Mouse (Mus musculus): ENCODE data around the gene Cdyl. TPM values are rescaled to one million over a fixed set of nuclear protein-coding genes. Genes with fewer than 3 reads are reported as not detected.
A peak's percentile ranks its signal among the peaks of the same experiment; 100 is the strongest.

Gene Cdyl
- polyA plus RNA-seq, 1 experiment = 2.3 TPM

DNA sequence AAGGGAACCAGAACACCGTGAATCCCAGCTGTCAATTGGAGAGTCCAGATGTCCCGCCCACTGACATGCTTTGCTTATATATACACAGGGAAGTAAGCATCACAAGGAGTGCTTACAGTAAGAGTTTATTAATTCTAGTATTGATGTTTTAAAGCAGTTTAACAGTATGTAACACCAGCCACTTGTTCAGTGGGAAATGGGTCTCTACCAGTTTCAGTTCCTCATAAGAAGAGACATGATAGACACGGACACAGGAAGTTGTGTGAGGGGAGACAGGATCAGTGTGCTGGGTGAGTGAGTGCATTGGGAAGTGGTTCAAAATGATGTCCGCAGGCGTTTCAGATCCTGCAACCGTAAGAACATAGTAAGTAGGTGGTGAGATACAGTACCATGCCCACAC is 123.9 kb downstream of the Cdyl start:
- Histone ChIP-seq H3K27me3 (ENCODE audit: control insufficient read depth) (no peaks in the 10 kb centered on the region), H3K36me3 (ENCODE audit: control insufficient read depth) (peaks cover 31% of the 10 kb centered on the region), H3K4me3 (replicated peaks) (no peak overlapping the region), H3K9me3 (ENCODE audit: control insufficient read depth, low read length) (no peaks in the 10 kb centered on the region), H3K4me1 (ENCODE audit: control insufficient read depth) (peaks cover 98% of the 10 kb centered on the region)
- TF ChIP-seq GATA1 (IDR thresholded peaks at IDR 0.05; ENCODE audit: low read length) (no peak), TAL1 (IDR thresholded peaks at IDR 0.05; ENCODE audit: low read length) (no peak)

DNA sequence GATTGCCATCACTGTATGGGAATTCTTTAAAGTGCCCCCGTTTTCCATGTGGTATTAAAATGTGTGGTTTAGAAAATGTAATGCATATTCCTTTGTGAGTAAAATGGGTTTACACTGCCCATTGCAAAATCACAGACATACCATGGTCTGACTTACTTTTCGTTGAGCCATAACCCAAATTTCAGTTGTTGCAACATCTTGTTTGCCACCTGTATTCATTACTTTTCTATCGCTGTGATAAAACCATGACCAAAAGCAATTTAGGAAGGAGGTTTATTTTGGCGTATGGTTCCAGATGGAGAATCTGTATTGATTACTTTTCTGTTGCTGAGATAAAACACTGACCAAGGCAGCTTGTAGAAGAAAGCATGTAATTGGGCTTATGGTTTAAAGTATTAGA is 124.6 kb downstream of the Cdyl start:
- Histone ChIP-seq H3K4me1 (ENCODE audit: control insufficient read depth) (peaks cover 98% of the 10 kb centered on the region), H3K4me3 (replicated peaks) (no peak overlapping the region), H3K9me3 (ENCODE audit: control insufficient read depth, low read length) (no peaks in the 10 kb centered on the region), H3K27me3 (ENCODE audit: control insufficient read depth) (no peaks in the 10 kb centered on the region), H3K36me3 (ENCODE audit: control insufficient read depth) (peaks cover 31% of the 10 kb centered on the region)
- no peak for TF ChIP-seq GATA1 (IDR thresholded peaks at IDR 0.05; ENCODE audit: low read length)

DNA sequence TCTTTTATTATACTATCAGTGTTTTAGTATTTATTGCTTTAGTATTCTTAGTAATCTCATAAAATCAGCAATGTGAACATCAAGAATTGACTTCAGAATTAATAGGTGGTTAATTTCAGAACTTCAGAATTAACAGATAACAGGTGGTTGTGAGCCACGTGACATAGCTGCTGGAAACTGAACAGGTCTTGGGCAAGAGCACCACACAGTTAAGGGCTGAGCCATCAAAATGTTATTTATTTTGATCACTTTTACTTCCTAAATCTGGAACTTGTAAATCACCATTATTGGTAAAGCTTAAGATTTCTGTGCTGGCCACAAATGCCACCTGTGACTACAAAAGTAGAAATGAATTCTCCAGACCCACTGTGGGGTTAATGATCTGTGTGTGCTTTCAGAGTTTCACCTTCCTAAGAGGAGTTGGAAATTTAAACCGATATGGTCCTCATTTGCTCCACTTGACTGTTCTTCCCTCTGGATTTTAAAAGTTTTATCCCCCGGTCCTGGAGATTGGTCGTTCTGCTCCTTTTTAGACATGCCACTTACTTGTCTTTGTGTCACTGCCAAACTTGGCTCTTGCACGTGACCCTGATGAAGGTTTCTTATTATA is 125.8 kb downstream of the Cdyl start:
- no peaks in the 10 kb centered on the region for H3K9me3 ChIP-seq (ENCODE audit: control insufficient read depth, low read length)
- H3K4me3 ChIP-seq (replicated peaks) = peak overlapping the region; percentile 12
- peaks cover 37% of the 10 kb centered on the region for H3K36me3 ChIP-seq (ENCODE audit: control insufficient read depth)
- peaks cover 98% of the 10 kb centered on the region for H3K4me1 ChIP-seq (ENCODE audit: control insufficient read depth)
- H3K27me3 ChIP-seq (ENCODE audit: control insufficient read depth) = no peaks in the 10 kb centered on the region
- TF ChIP-seq GATA1 (IDR thresholded peaks at IDR 0.05; ENCODE audit: low read length) (no peak), TAL1 (IDR thresholded peaks at IDR 0.05; ENCODE audit: low read length) (no peak)

DNA sequence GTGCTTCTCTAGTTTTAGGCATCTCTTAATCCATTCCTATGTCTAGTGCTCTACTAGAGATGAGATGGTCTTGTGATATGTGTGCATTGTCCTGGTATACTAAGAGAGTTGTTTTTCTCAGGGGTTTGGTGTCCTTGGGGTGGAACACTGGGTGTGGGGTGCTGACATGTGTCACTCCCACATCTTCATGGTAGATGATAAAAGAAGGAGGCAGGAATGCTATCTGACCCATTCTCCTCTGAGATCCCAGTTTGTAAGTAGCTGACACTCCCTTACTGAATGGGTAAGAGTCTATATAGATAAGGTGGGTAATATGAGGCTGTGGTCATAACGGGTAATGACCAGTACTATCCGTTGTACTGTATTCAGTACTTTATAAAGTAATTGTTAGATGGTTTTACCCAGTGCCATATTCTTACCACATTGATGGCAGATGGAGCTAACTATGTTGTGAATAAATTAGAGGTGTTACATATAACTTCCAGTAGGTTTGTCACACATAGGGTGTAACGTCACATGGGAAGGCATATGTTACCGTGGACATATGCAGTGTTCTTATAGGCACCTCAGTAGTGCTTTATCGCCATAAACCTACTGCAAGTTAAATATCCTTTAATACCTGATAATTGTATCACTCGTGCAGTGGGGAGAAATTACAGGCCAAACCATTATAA is 127.2 kb downstream of the Cdyl start:
- Histone ChIP-seq H3K4me1 (ENCODE audit: control insufficient read depth) (peaks cover 100% of the 10 kb centered on the region), H3K4me3 (replicated peaks) (peak overlapping the region; percentile 42), H3K9me3 (ENCODE audit: control insufficient read depth, low read length) (no peaks in the 10 kb centered on the region), H3K36me3 (ENCODE audit: control insufficient read depth) (peaks cover 49% of the 10 kb centered on the region), H3K27me3 (ENCODE audit: control insufficient read depth) (no peaks in the 10 kb centered on the region)
- TF ChIP-seq GATA1 (IDR thresholded peaks at IDR 0.05; ENCODE audit: low read length) (no peak), TAL1 (IDR thresholded peaks at IDR 0.05; ENCODE audit: low read length) (no peak)

DNA sequence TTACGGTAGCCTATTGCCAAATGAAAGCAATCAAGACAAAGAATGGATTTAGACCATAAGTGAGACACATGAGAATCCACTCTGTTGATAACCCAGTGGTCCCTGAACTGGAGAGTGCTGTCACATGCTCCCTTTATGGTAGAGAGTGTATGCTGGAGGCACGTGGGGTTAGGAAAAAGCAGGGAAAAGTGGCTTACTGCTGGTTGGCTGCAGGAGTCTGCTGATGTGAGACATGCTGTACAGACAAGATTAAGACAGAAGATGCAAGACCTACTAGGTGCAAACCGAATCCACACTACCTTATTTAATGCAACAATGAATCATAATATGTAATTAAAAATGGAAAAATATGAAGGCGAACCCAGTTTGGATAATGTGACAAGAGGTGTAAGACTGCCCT is 129.9 kb downstream of the Cdyl start:
- peaks cover 98% of the 10 kb centered on the region for H3K4me1 ChIP-seq (ENCODE audit: control insufficient read depth)
- no peak overlapping the region for H3K4me3 ChIP-seq (replicated peaks)
- H3K9me3 ChIP-seq (ENCODE audit: control insufficient read depth, low read length) = no peaks in the 10 kb centered on the region
- TF ChIP-seq GATA1 (IDR thresholded peaks at IDR 0.05; ENCODE audit: low read length) (no peak), TAL1 (IDR thresholded peaks at IDR 0.05; ENCODE audit: low read length) (no peak)
- no peaks in the 10 kb centered on the region for H3K27me3 ChIP-seq (ENCODE audit: control insufficient read depth)
- H3K36me3 ChIP-seq (ENCODE audit: control insufficient read depth) = peaks cover 49% of the 10 kb centered on the region

DNA sequence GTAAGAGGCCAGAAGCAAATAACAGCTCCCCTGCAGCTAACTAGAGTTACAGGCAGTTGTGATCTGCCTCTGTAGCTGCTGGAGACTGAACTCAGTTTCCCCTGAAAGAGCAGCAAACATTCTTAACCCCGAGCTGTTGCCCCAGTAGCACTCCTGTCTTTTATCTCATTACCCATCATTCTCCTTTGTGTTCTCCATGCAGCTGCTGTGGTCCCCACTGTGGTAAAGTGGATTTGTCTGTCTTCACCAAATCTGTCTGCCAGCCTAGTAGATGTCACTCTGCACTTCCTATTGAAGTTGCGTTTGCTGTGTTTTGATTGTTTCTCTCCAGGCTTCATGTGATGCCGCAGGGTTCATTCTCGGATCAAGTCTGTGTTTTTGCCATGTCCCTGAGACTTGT is 130.8 kb downstream of the Cdyl start:
- no peaks in the 10 kb centered on the region for H3K9me3 ChIP-seq (ENCODE audit: control insufficient read depth, low read length)
- peaks cover 50% of the 10 kb centered on the region for H3K36me3 ChIP-seq (ENCODE audit: control insufficient read depth)
- peaks cover 98% of the 10 kb centered on the region for H3K4me1 ChIP-seq (ENCODE audit: control insufficient read depth)
- no peaks in the 10 kb centered on the region for H3K27me3 ChIP-seq (ENCODE audit: control insufficient read depth)
- no peak for TF ChIP-seq TAL1 (IDR thresholded peaks at IDR 0.05; ENCODE audit: low read length)
- TF ChIP-seq GATA1 (IDR thresholded peaks at IDR 0.05; ENCODE audit: low read length) = no peak
- no peak overlapping the region for H3K4me3 ChIP-seq (replicated peaks)

DNA sequence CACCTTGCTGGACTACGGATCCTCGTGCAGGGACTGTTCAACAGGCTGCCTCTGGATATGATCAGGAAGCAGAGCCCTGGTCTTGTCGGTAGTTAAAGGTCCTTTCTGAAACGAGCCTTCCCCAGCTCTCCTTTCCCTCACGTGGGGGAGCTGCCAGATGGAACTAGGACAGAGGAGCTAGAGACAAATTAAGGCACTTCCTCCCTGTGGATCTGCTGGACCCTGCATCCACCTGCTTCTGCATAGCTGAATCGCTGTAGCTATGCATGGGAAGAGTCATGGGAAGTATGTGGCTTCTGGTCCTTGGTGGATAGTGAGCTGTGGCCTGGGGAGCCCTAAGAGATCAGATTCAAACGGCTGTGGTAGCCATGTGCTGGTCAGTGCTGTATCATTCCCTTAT is 134.7 kb downstream of the Cdyl start:
- Histone ChIP-seq H3K27me3 (ENCODE audit: control insufficient read depth) (no peaks in the 10 kb centered on the region), H3K9me3 (ENCODE audit: control insufficient read depth, low read length) (no peaks in the 10 kb centered on the region), H3K4me3 (replicated peaks) (no peak overlapping the region), H3K4me1 (ENCODE audit: control insufficient read depth) (peaks cover 98% of the 10 kb centered on the region), H3K36me3 (ENCODE audit: control insufficient read depth) (peaks cover 72% of the 10 kb centered on the region)
- no peak for TF ChIP-seq GATA1 (IDR thresholded peaks at IDR 0.05; ENCODE audit: low read length)
- no peak for TF ChIP-seq TAL1 (IDR thresholded peaks at IDR 0.05; ENCODE audit: low read length)

DNA sequence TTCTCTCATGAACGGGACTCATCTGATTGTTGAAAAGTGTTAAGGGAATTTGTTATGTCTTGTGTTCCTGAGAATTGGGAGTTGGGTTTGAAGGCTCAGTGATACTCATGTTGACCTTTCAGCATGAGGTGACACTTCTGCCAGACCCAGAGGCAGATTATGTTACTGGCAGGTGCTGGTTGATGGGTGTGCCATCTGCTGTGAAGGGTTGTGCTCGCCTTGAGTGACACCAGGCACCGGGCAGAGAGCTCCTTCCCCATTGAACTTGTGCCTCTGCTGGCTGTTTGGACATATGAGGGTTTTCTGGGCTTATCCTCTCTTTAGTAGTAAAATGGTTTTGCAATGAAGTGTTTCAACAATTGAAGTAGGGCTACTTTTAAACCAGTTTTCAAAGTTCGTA is 135.1 kb downstream of the Cdyl start:
- Histone ChIP-seq H3K27me3 (ENCODE audit: control insufficient read depth) (no peaks in the 10 kb centered on the region), H3K4me3 (replicated peaks) (peak overlapping the region; percentile 47), H3K4me1 (ENCODE audit: control insufficient read depth) (peaks cover 97% of the 10 kb centered on the region), H3K36me3 (ENCODE audit: control insufficient read depth) (peaks cover 67% of the 10 kb centered on the region), H3K9me3 (ENCODE audit: control insufficient read depth, low read length) (no peaks in the 10 kb centered on the region)
- TF ChIP-seq TAL1 (IDR thresholded peaks at IDR 0.05; ENCODE audit: low read length) (no peak), GATA1 (IDR thresholded peaks at IDR 0.05; ENCODE audit: low read length) (no peak)

DNA sequence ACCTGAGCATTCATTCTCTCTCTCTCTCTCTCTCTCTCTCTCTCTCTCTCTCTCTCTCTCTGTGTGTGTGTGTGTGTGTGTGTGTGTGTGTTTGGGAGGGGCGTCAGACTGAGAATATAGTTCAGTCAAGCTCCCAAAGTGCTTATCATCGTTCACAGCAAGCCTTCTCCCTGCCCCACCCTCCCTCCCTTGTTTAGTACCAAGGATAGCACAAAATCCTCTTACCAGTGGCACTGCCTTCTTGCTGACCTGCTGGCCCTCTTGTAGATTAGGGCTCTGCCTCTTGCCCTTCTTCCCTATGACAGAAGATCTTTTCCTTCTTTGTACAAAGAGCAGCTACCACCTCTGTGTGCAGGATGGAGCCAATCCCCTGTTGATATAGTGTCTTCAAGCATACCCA is 136.3 kb downstream of the Cdyl start:
- Histone ChIP-seq H3K9me3 (ENCODE audit: control insufficient read depth, low read length) (no peaks in the 10 kb centered on the region), H3K4me3 (replicated peaks) (peak overlapping the region; percentile 47)

More for the DNA sequence above, 136.3 kb downstream of the Cdyl start:
- TF ChIP-seq GATA1 (IDR thresholded peaks at IDR 0.05; ENCODE audit: low read length) = no peak
- no peak for TF ChIP-seq TAL1 (IDR thresholded peaks at IDR 0.05; ENCODE audit: low read length)
- Histone ChIP-seq H3K27me3 (ENCODE audit: control insufficient read depth) (no peaks in the 10 kb centered on the region), H3K4me1 (ENCODE audit: control insufficient read depth) (peaks cover 95% of the 10 kb centered on the region), H3K36me3 (ENCODE audit: control insufficient read depth) (peaks cover 64% of the 10 kb centered on the region)

All from erythroblast, embryonic 14.5 days (primary cell).